Mouse (Mus musculus): Measurements from ENCODE around the gene Myl12a.

- TF ChIP-seq CTCF (IDR thresholded peaks at IDR 0.05; ENCODE audit: borderline replicate concordance, insufficient read depth, low read length) (no peak), POLR2A (IDR thresholded peaks at IDR 0.05; ENCODE audit: low read depth, low read length) (no peak)
Measured at GRCm38 (mm10) chr17:71014911-71015310, 12.2 kb upstream of the Myl12a start.

All from embryonic fibroblast, embryonic 13.5 days (primary cell).